Mouse (Mus musculus): ENCODE data around the gene Acap2.

- TF ChIP-seq FLI1 (IDR thresholded peaks at IDR 0.05; ENCODE audit: low read length) (no peak), GATA1 (IDR thresholded peaks at IDR 0.05; ENCODE audit: borderline replicate concordance, low read length) (no peak)
Measured at GRCm38 (mm10) chr16:31080573-31081051, 120.4 kb downstream of the Acap2 start.

Data from megakaryocyte, embryonic 14.5 days (primary cell).